Mouse (Mus musculus): ENCODE data around the gene Pik3r2.

The Pik3r2 gene

GRCm38 (mm10) chr8:70755661-70756475 is 20.6 kb downstream of the Pik3r2 start:
- peak; percentile 3 for DNase-seq

GRCm38 (mm10) chr8:70754871-70755660 is 21.4 kb downstream of the Pik3r2 start:
- peak; percentile 40 for DNase-seq

DNA sequence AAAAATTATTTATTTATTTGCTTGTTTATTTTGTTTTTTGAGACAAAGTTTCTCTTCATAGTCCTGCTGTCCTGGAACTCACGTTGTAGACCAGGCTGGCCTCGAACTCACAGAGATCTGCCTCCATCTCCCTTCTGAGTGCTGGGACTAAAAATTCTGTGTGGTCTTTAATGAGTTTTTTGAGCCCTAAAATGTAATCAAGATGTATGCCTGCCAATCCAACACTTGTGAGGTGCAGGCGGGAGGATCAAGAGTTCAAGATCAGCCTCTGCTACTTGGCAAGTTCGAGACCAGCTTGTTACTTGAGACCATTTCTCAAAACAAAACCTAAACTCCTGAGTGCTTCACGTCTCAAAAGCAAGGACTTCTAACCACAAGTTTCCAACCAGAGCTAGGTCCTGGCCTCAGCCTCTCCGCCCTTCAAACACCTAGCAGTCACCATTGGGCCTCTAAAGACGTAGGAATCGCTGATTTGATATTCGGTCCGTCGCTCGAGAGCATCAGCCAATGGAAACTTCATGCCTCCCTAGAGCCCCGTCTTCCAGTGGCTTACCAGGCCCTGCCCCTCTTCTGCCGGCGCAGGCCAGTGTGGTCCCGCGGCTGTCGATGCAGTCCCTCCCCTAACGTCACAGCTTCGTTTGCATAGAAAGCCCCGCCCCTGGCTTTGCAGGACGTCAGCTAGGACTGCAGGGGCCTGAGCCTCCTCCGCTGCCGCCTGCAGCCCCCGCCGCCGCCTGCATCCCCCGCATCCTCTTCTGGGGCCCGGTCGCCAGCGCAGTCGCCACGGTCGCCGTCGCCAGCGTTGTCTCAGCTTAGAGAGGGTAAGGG is 22.3 kb downstream of the Pik3r2 start, which contains the start of gene Rab3a:
Rab3a (plus strand) TSS at position 637 of the 828 bp plus-strand sequence.
- DNase-seq, result peak; percentile 97

- DNase-seq, result peak; percentile 74
Measured at GRCm38 (mm10) chr8:70753151-70753550, 23.4 kb downstream of the Pik3r2 start.

DNA sequence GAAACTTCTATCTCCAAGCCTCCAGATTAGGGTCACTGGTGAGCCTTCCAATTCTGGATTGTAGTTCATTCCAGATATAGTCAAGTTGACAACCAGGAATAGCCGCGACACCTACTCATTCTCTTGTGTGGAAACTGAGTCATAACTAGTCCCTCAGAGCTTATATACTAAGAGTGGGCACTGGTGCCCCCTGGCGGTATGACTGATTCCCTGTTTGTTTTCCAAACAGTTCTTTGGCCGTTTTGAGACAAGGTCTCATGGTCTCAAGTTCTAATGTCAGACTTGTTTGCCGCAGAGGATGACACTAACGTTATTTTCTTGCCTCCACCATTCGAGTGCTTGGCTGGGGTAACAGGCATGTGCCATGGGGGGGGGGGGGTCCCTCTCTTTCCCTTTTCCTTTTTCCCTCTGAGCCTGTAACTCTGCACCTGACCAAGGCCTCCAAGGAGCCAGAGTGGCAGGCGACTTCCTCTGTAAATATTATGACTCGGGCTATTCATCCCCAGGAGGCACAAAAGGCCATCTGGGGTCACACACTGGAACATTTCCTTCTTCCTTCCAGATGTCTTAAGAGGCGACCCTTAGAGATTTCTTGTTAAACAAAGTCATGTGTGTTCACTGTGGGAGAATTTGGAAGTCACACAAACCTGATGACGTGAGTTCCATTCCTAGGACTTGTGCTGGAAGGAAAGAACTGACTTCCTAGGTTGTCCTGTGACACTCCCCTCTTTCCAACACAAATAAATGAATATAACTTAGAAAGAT is 24.3 kb downstream of the Pik3r2 start:
- DNase-seq, result peak; percentile 85

GRCm38 (mm10) chr8:70750128-70750680 is 26.3 kb downstream of the Pik3r2 start:
- DNase-seq, result no peak

- peak; percentile 3 for DNase-seq
Measured at GRCm38 (mm10) chr8:70749097-70749674, 27.3 kb downstream of the Pik3r2 start.

GRCm38 (mm10) chr8:70748246-70749096 is 28.0 kb downstream of the Pik3r2 start:
- DNase-seq, result peak; percentile 3

- DNase-seq, result no peak
Measured at GRCm38 (mm10) chr8:70747211-70747890, 29.2 kb downstream of the Pik3r2 start.

DNA sequence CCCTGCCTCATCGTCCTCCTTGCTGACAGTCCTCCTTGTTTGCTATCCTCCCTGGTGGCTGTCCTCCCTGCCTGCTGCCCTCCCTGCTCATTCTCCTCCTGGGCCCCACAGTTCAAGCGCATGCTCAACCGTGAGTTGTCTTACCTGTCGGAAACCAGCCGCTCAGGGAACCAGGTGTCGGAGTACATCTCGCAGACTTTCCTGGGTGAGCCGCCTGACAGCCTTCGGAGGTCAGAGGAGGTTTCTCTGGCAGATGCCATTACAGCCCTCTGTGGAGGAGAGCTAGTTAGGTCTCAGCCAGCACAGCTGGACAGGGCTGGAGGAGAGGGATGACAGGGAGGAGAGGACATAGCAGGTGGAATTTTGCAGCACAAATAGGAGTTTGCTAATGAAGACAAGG is 29.8 kb downstream of the Pik3r2 start:
- DNase-seq, result no peak

- peak; percentile 4 for DNase-seq
Measured at GRCm38 (mm10) chr8:70745691-70746220, 30.8 kb downstream of the Pik3r2 start.

DNA sequence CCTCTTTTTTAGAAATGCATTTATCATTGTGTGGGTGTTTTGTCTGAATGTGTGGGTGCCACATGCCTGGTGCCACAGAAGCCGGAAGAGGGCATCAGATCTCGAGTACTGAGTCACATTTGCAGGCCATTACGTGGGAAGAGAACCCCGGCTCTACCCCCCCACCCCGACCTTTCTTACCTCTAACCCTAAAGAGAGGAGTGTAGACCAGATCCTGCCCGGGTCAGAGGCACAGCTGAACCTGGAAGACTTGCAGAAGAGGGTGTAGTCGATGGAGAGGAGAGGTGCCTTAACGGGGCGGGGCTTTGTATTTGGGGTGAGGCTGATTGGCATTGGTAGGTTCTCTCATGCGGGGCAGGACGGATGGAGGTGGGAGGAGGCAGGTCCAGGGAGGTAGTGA is 31.7 kb downstream of the Pik3r2 start:
- peak; percentile 3 for DNase-seq

- peak; percentile 25 for DNase-seq
Measured at GRCm38 (mm10) chr8:70743656-70744590, 32.6 kb downstream of the Pik3r2 start.

- peak; percentile 3 for DNase-seq
Measured at GRCm38 (mm10) chr8:70742981-70743655, 33.4 kb downstream of the Pik3r2 start.

- DNase-seq, result no peak
Measured at GRCm38 (mm10) chr8:70742176-70742575, 34.3 kb downstream of the Pik3r2 start.

GRCm38 (mm10) chr8:70741661-70742060 is 34.9 kb downstream of the Pik3r2 start:
- no peak for DNase-seq

DNA sequence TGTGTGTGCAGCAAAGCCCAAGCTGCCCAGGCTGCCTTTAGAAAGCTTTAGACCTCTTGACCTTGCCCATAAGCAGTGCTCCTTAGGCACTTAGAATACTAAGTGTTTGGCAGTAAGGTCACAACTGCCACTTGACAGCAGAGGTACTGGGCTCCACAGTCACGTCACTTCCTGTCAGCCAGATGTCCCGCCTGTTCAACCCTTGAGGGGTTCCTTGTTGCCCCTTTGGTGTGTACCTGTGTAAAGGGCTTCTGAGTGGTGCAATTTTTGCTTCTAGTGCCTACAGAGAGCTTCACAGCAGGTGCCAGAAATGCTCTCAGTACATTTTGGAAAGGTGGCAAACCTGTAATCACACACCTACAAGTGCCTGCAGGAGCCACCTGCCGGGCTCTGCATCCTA is 38.3 kb downstream of the Pik3r2 start:
- DNase-seq, result no peak

- no peak for DNase-seq
Measured at GRCm38 (mm10) chr8:70737705-70738104, 38.8 kb downstream of the Pik3r2 start.

Data from liver (tissue).